Mouse (Mus musculus) inflammation-experienced regulatory T-cells, adult 16 weeks (primary cell): Measurements from ENCODE around the gene Gga1. TPM values are rescaled to one million over a fixed set of nuclear protein-coding genes. Genes with fewer than 3 reads are reported as not detected.

Experiments
- polyA plus RNA-seq: library from polyadenylated mRNA; unstranded; fragments of 100-300 nt; shearing (Covaris generic); gene quantifications from one replicate; pipeline ENCODE4 v1.2.1, GENCODE M21; 2017

The Gga1 gene
- polyA plus RNA-seq = 76.9 TPM

DNA sequence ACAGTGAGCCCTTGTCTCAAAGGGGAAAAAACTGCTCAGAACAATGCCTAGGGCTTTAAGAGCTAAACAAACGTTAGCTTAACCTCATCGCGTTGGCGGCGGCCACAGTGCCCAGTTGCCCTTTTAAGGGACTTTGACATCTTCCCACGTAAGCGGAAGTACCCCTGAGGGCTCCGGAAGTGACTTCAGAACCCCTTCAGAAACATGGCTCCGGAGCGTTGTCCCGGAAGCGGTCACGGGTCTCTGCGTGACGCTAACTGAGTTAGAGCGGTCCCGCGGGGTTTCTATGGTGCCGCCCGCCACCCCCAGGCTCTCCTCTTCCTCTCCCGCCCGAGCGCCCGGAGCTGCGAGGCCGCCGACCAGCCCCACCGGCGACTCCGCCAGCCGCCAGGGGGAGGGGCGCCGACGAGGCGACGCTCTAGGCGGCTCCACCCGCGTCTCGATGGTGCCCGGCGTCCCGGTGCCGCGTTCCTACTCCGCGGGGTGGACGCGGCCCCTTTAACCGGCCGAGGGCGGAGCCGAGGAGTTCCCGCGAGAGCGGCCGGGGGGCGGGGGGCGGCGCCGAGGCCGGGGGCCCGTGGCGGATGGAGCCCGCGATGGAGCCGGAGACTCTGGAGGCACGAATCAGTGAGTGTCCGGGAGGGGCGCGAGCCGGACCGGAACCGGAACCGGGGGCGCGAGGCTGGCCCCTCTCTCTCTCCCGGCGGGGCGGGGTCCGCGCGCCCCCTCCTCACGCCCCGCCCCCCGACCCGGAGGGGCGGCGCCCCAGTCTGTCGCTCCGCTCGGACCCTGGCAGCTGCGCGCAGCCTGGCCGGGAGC is at the start of gene Gga1:
Gene Gga1 (plus strand): TSS at position 200 of the 819 bp plus-strand sequence.

DNA sequence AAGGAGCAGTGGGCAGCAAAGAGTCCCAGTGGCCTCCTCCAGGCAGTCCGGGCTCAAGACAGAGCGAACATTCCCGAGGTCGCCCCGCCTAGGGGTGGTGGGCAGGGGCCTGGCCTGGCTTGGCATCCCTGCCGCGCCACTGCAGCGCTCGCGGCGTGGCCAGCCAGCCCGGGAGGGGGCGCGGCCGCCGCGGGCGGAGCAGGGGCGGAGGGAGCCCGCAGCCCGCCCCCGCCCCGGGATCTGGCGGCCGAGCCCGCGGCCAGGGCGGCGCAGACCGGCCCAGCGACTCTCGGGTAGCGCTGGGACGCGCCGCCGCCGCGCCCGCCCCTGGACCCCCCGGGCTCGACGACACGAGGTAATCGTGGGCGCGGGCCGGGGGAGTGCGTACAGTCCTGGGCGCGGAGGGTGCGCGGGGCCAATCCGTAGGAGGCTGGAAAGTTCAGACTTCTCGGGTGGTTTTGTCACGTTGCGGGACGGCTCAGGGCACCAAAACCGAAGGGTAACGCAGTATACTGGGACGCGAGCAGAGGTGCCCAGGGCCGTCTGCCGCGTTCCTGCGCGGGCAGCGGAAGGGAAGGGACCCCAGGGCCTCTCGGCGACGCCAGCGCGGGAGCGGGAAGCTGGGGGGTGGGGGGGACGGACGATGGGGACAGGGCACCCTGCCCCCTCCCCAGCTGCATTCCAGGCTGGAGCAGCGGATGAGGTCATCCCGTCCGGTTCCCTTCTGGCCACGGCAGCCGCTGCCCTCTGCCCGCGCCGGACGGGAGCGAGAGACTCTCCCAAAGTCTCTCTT is 34.4 kb upstream of the Gga1 start, which contains the start of gene Cdc42ep1:
Gene Cdc42ep1 (plus strand): TSS at position 254 of the 793 bp plus-strand sequence.

DNA sequence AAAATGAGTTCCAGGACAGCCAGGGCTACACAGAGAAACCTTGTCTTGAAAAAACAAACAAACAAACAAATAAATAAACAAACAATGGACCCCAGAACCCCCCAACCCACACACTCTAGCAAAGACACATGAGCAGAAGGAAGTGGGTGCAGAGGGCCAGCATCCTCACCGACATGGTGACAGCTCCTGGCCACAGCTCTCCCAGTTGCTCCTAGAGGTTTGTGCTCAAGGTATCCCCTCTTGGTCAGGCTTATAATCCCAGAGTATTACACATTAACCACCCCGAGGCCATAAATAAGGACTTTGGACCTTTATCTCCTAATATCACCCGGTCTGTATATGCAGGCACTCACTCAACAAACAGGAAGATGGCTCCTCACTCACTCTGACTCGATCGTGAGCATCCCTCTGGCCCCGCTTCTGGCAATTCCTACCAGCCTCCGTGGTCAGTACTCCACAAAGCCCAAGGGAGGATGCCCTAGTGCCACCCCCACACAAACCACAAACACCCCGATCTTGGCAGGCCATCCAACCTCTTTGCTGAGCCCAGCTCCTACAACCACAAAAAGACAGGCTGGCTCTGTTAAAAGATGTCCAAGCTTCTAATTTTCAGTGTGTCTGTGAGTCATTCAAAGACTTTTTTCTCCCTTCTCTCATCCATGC is 21.6 kb upstream of the Gga1 start, which contains the start of gene Lgals2:
Gene Lgals2 (minus strand): TSS at position 227 of the 663 bp plus-strand sequence.

DNA sequence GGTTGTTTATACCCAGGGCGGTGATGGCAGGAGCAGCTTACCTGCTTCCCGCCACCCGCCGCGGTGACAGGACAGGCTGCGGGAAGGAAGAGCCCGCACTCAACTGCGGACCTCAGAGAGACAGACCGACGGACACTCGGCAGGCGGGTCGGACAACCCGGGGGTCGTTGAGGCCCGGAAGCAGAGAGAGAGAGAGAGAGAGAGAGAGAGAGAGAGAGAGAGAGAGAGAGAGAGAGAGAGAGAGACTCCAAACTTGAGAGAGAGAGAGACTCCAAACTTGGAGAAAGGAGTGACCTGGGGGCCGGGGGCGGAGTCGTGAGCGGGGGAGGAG is 22.4 kb downstream of the Gga1 start, which contains the start of gene Gm49510:
Gene Gm49510 (plus strand): TSS at position 259 of the 331 bp plus-strand sequence.

DNA sequence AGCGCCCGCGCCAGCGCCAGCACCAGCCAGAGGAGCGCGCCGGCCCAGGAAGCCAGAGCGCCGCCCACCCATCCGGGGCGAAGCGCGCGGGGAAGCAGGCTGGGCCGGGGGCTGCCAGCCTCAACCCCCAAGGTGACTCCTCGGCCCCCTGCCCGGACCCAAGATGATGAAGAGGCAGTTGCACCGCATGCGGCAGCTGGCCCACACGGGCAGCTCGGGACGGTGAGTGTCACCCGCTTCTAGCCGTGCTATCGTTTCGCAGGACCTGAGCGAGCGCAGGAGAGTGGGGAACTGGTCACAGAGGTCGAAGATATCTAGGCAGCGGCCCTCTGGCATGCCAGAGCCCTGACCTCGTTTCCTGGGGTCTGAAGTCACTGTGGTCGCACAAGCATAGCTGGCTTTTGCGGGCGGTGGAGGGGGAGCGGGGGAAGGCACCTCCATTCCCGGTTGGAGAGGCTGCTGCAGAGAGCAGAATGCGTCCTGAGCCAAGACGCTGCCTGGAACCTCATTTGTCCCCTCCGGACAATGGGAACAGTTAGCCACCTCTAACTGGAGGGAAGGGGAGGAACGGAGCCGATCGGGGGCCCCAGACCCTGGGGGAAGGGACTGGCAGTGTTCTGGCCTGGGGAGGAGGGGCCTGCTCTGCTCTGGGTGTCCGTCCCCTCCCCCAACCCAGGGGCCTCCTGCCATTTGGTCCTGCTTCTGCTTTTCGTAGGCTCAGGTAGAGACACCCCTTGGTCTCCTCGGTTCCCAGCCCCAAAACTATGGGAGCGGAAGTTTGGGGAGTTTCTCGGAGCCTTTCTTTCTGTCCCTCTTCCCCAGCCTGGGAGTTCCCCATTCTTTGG is 23.0 kb downstream of the Gga1 start, which contains the start of gene Sh3bp1:
Gene Sh3bp1 (plus strand): TSS at position 29 of the 845 bp plus-strand sequence.

DNA sequence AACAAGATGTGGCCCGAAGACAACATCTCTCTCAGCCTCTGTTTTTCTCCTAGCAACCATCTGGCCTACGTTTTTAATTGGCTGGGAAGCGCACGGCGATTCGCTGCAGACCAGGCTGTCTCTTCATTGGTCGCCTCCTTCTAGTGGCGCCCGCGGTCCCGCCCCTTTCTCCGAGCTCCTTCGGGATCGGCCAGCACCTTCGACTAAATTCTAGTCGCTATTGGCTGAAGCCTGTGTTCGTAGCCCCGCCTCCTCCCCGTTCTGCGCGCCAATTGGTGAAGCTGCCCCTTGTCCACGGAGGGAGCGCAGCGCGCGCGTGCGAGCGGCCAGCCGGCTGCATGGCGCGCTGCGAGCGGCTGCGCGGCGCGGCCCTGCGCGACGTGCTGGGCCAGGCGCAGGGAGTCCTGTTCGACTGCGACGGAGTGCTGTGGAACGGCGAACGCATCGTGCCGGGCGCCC is 36.7 kb downstream of the Gga1 start, which contains the start of gene Pdxp:
Gene Pdxp (plus strand): TSS at position 288 of the 459 bp plus-strand sequence.

DNA sequence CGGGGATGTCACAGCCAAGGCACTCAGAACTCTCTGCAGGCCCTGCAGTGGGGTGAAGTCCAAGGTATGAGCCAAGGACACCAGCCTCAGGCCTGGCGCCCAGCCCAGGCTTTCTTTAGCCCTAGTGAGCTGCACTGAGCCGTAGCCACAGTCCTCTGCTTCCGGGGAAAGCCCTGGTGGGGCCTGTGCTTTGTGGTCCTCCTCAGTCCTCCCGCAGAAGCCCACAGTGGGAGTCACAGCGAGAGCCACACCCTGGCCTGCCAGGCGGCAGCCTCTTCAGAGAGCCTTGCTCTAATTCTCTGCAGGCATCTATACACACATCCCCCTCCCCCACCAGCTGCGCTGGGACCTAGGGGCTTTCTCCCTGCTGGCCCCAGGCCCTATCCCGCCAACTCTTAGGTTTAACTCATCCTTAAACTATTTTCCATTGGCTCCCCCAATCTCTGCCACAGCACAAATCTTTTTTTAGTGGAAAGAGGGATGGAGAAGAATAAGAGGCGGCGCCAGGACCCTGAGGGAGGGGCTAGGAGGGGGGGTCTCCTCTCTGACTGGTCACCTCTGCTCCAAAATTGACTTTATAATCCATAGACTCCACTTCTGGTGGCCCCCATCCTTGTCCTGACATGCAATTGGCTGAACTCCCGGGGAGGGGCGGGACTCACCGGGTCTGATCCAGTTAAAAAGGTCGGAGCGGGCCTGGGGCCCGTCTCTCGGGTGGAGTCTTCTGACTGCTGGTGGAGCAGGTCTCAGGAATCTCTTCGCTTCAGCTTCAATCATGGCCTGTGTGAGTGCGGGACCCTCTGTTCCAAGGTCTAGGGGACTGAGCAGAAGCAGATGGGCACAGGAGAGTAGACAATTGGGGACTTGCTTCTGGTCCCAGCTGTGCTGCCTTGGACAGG is 49.3 kb downstream of the Gga1 start, which contains the start of gene Lgals1:
Gene Lgals1 (plus strand): TSS at position 705 of the 899 bp plus-strand sequence.

DNA sequence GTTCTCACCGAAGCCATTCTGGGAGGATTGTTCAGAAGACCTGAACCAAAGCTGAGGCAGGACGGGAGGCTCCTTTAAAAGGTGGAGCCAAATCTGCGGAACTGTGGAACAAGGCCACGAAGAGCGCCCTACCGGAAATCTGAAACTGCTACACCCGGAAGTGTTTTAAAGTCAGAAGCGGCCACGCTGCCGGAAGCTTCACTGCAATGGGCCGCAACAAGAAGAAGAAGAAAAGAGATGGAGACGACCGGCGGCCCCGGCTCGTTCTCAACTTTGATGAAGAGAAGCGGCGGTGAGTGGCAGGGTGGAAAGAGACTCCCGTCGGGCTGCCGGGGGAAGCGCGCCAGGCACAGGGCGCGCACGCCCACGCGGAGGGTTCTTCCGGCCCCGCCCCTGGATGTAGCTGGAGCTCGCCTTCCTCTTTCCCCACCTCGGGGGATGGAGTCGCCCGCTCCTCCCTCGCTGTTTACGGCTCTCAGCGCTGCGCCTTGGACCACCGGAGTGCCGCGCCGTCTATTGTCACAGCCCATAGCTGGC is 57.9 kb downstream of the Gga1 start, which contains the start of gene Nol12:
Gene Nol12 (plus strand): TSS at position 150 of the 537 bp plus-strand sequence.

Other genes starting within 250 kb of the Gga1 start
- 0.07 TPM for gene Elfn2, start 158.4 kb upstream of the Gga1 start, polyA plus RNA-seq
- gene Mfng, start 103.7 kb upstream of the Gga1 start, polyA plus RNA-seq = 177 TPM
- 0.38 TPM for gene Card10, start 74.1 kb upstream of the Gga1 start, polyA plus RNA-seq
- gene Cdc42ep1, start 34.6 kb upstream of the Gga1 start, polyA plus RNA-seq = not detected
- gene Lgals2, start 21.7 kb upstream of the Gga1 start, polyA plus RNA-seq = not detected
- gene Gm49510, start 22.5 kb downstream of the Gga1 start, polyA plus RNA-seq = 0.57 TPM
- gene Sh3bp1, start 22.6 kb downstream of the Gga1 start, polyA plus RNA-seq = 251 TPM
- 1.9 TPM for gene Pdxp, start 36.7 kb downstream of the Gga1 start, polyA plus RNA-seq
- gene Lgals1, start 49.5 kb downstream of the Gga1 start, polyA plus RNA-seq = 515 TPM
- 49.7 TPM for gene Nol12, start 57.7 kb downstream of the Gga1 start, polyA plus RNA-seq
- 105 TPM for gene Triobp, start 70.5 kb downstream of the Gga1 start, polyA plus RNA-seq
- 74.2 TPM for gene H1f0, start 151.3 kb downstream of the Gga1 start, polyA plus RNA-seq
- not detected for gene Galr3, start 164.7 kb downstream of the Gga1 start, polyA plus RNA-seq
- gene Ankrd54, start 185.7 kb downstream of the Gga1 start, polyA plus RNA-seq = 10.7 TPM
- 171 TPM for gene Eif3l, start 198.0 kb downstream of the Gga1 start, polyA plus RNA-seq
- gene Micall1, start 231.7 kb downstream of the Gga1 start, polyA plus RNA-seq = 27.1 TPM